16 mouse cellular contexts compared by ENCODE assay signal in genomic region chrX:158236206-158236605, GRCm38 (mm10).
A peak's percentile ranks its signal among the peaks of the same experiment; 100 is the strongest.
DNase-seq lines count a peak whose midpoint lies in the region; ATAC-seq and TF ChIP-seq lines count a peak whose summit lies in the region.
"Had no signal": no experiment of that assay in that cellular context is flagged by ENCODE, and none has a peak within 500 bp of the region (broad histone marks: within the 10 kb centered on the region; RNA-seq: fewer than 3 reads in every experiment).

No protein-coding gene starts in this region.

- no peaks in the 10 kb centered on the region for H3K9me3 ChIP-seq in lung, embryonic 14.5 days (ENCODE audit: low read depth, low read length)
- H3K9me3 ChIP-seq in lung, postnatal 0 days (ENCODE audit: low read length), result no peaks in the 10 kb centered on the region
- no peaks in the 10 kb centered on the region for H3K9me3 ChIP-seq in midbrain, postnatal 0 days (ENCODE audit: low read length)
- H3K9me3 ChIP-seq: forebrain, embryonic 15.5 days; heart, embryonic 15.5 days; megakaryocyte, embryonic 14.5 days had no signal

- no peak for ATAC-seq in lung, embryonic 14.5 days (ENCODE audit: insufficient read depth)
- no peak for ATAC-seq in lung, postnatal 0 days
- ATAC-seq in midbrain, postnatal 0 days (ENCODE audit: low FRiP score), result no peak
- ATAC-seq: forebrain, embryonic 15.5 days had no signal

- H3K27ac ChIP-seq in lung, embryonic 14.5 days (ENCODE audit: low read depth), result no peak overlapping the region
- H3K27ac ChIP-seq in lung, postnatal 0 days (ENCODE audit: low read length), result no peak overlapping the region
- H3K27ac ChIP-seq in left cerebral cortex, adult 2 months, result peak overlapping the region; percentile 57; the same call in 1 of the 2 replicates
- H3K27ac ChIP-seq in midbrain, postnatal 0 days (ENCODE audit: low read depth, low read length), result no peak overlapping the region
- H3K27ac ChIP-seq: forebrain, embryonic 15.5 days; heart, embryonic 15.5 days; hindbrain, embryonic 14.5 days had no signal

- no peak for TF ChIP-seq EP300 in lung, postnatal 0 days (IDR thresholded peaks at IDR 0.05)

- no peaks in the 10 kb centered on the region for H3K36me3 ChIP-seq in lung, embryonic 14.5 days (ENCODE audit: insufficient read depth)
- no peaks in the 10 kb centered on the region for H3K36me3 ChIP-seq in lung, postnatal 0 days (ENCODE audit: insufficient read depth, low read length)
- no peaks in the 10 kb centered on the region for H3K36me3 ChIP-seq in midbrain, postnatal 0 days (ENCODE audit: insufficient read depth, low read length)
- H3K36me3 ChIP-seq: forebrain, embryonic 15.5 days; heart, embryonic 15.5 days had no signal

- H3K27me3 ChIP-seq in lung, embryonic 14.5 days (ENCODE audit: insufficient read depth, low read length), result no peaks in the 10 kb centered on the region
- H3K27me3 ChIP-seq in lung, postnatal 0 days (replicated peaks; ENCODE audit: insufficient read depth, low read length), result no peaks in the 10 kb centered on the region
- H3K27me3 ChIP-seq in midbrain, postnatal 0 days (ENCODE audit: insufficient read depth, low read length), result no peaks in the 10 kb centered on the region
- H3K27me3 ChIP-seq: forebrain, embryonic 15.5 days; heart, embryonic 15.5 days; megakaryocyte, embryonic 14.5 days had no signal

- intact Hi-C loops in left cerebral cortex, adult 2 months (cut with DNase I), result loop anchor here (1.0 to 5.0 kb wide), 2 partner anchors 193 to 686 kb away; partner anchors contain the start of gene Cnksr2

- no peaks in the 10 kb centered on the region for H3K4me1 ChIP-seq in lung, embryonic 14.5 days (ENCODE audit: insufficient read depth)
- no peaks in the 10 kb centered on the region for H3K4me1 ChIP-seq in lung, postnatal 0 days (ENCODE audit: insufficient read depth, low read depth, low read length)
- H3K4me1 ChIP-seq in midbrain, postnatal 0 days (ENCODE audit: insufficient read depth, low read length), result no peaks in the 10 kb centered on the region
- H3K4me1 ChIP-seq: forebrain, embryonic 15.5 days; heart, embryonic 15.5 days; megakaryocyte, embryonic 14.5 days had no signal

- peak; percentile 17 to 30 for DNase-seq in frontal cortex, postnatal 36 days (ENCODE audit: low spot score in 2 of 2)
- DNase-seq in frontal cortex, postnatal 10 days (ENCODE audit: low spot score in 2 of 2), result no peak
- DNase-seq in lung, embryonic 14.5 days, result peak; percentile 2
- no peak for DNase-seq in lung, postnatal 0 days (ENCODE audit: low spot score)
- DNase-seq in left cerebral cortex, adult 2 months (ENCODE audit: extremely low spot score in 1 of 2, low spot score in 2 of 2), result peak; percentile 6 to 23
- peak; percentile 2 to 34 for DNase-seq in right cerebral cortex, postnatal 36 days (ENCODE audit: low spot score in 2 of 2)
- DNase-seq in Muller cell, postnatal 12 days (ENCODE audit: inconsistent ontology term), result no peak
- DNase-seq in midbrain, postnatal 0 days (ENCODE audit: low spot score), result no peak
- DNase-seq: adrenal gland, postnatal 10 days; cerebellum, postnatal 25 days; kidney, adult 11 months; lung, adult 2 months had no signal

- H3K4me2 ChIP-seq in lung, embryonic 14.5 days, result no peak overlapping the region
- H3K4me2 ChIP-seq in lung, postnatal 0 days (replicated peaks; ENCODE audit: low read depth, low read length), result no peak overlapping the region
- no peak overlapping the region for H3K4me2 ChIP-seq in midbrain, postnatal 0 days (ENCODE audit: low read depth, low read length, poor library complexity, severe bottlenecking)
- H3K4me2 ChIP-seq: forebrain, embryonic 15.5 days; heart, embryonic 15.5 days; hindbrain, embryonic 14.5 days had no signal

- no peak for TF ChIP-seq CTCF in lung, embryonic 14.5 days (IDR thresholded peaks at IDR 0.05; ENCODE audit: low read depth)
- TF ChIP-seq CTCF in lung, postnatal 0 days (IDR thresholded peaks at IDR 0.05), result no peak
- no peak for TF ChIP-seq CTCF in left cerebral cortex, adult 2 months (IDR thresholded peaks at IDR 0.05)
- TF ChIP-seq CTCF in midbrain, postnatal 0 days (IDR thresholded peaks at IDR 0.05), result no peak

- H3K4me3 ChIP-seq in lung, embryonic 14.5 days (ENCODE audit: low read depth, low read length), result no peak overlapping the region
- H3K4me3 ChIP-seq in lung, postnatal 0 days (ENCODE audit: low read depth, low read length), result no peak overlapping the region
- no peak overlapping the region for H3K4me3 ChIP-seq in left cerebral cortex, adult 2 months
- no peak overlapping the region for H3K4me3 ChIP-seq in midbrain, postnatal 0 days (ENCODE audit: low read depth, low read length)
- H3K4me3 ChIP-seq: forebrain, embryonic 15.5 days; heart, embryonic 15.5 days; megakaryocyte, embryonic 14.5 days had no signal

- H3K9ac ChIP-seq in lung, embryonic 14.5 days, result no peak overlapping the region
- no peak overlapping the region for H3K9ac ChIP-seq in lung, postnatal 0 days (replicated peaks; ENCODE audit: low read depth)
- H3K9ac ChIP-seq in midbrain, postnatal 0 days (replicated peaks; ENCODE audit: low read length, poor library complexity, severe bottlenecking), result no peak overlapping the region
- H3K9ac ChIP-seq: forebrain, embryonic 15.5 days; heart, embryonic 15.5 days; hindbrain, embryonic 14.5 days had no signal

- 22% methylated on average over 5 of the region's 5 CpGs for WGBS in lung, embryonic 14.5 days
- 28% methylated on average over 5 of the region's 5 CpGs for WGBS in lung, postnatal 0 days
- 32% methylated on average over 5 of the region's 5 CpGs for WGBS in midbrain, postnatal 0 days

Comparison
In these comparisons a context has a peak if more than half of its experiments do, and no peak if none do; other contexts are left out.
1. DNase-seq: peak in frontal cortex, postnatal 36 days (2 of 2), lung, embryonic 14.5 days (single experiment), left cerebral cortex, adult 2 months (2 of 2) and right cerebral cortex, postnatal 36 days (2 of 2); none in frontal cortex, postnatal 10 days (0 of 2), lung, postnatal 0 days (single experiment), Muller cell, postnatal 12 days (single experiment) and midbrain, postnatal 0 days (single experiment).